Mouse (Mus musculus): ENCODE measurements around the gene Isoc2a. TPM values are rescaled to one million over a fixed set of nuclear protein-coding genes. Genes with fewer than 3 reads are reported as not detected.
"Not testable (repeated sequence)": the region's sequence is repeated elsewhere in the genome, so short reads cannot be mapped to it uniquely, and the experiment has no call there.

The Isoc2a gene
- total RNA-seq, 2 experiments from 2014 or later = 3.0 to 5.0 TPM

GRCm38 (mm10) chr7:4864130-4864845 is 12.7 kb upstream of the Isoc2a start:
- ATAC-seq (ENCODE audit: poor library complexity, severe bottlenecking) = no peak

- ATAC-seq (ENCODE audit: poor library complexity, severe bottlenecking) = no peak
Observed at GRCm38 (mm10) chr7:4865090-4865489, 11.9 kb upstream of the Isoc2a start.

- peak; percentile 98 for ATAC-seq (ENCODE audit: poor library complexity, severe bottlenecking)
Observed at GRCm38 (mm10) chr7:4865579-4866493, 11.1 kb upstream of the Isoc2a start.

GRCm38 (mm10) chr7:4866631-4867180 is 10.2 kb upstream of the Isoc2a start:
- ATAC-seq (ENCODE audit: poor library complexity, severe bottlenecking) = peak; percentile 4

- ATAC-seq (ENCODE audit: poor library complexity, severe bottlenecking) = no peak
Observed at GRCm38 (mm10) chr7:4870133-4870532, 6.8 kb upstream of the Isoc2a start, which contains the start of gene Isoc2b. TSS of gene Isoc2b (minus strand) at chr7:4870258.

- ATAC-seq (ENCODE audit: poor library complexity, severe bottlenecking) = no peak; the same call in 1 of the 2 replicates
Observed at GRCm38 (mm10) chr7:4877226-4877625, 273 bp downstream of the Isoc2a start.

- ATAC-seq (ENCODE audit: poor library complexity, severe bottlenecking) = no peak
Observed at GRCm38 (mm10) chr7:4878186-4878585, 1.2 kb downstream of the Isoc2a start.

GRCm38 (mm10) chr7:4879036-4879435 is 2.1 kb downstream of the Isoc2a start:
- not testable (repeated sequence) for ATAC-seq (ENCODE audit: poor library complexity, severe bottlenecking)

- ATAC-seq (ENCODE audit: poor library complexity, severe bottlenecking) = no peak
Observed at GRCm38 (mm10) chr7:4886680-4887079, 9.7 kb downstream of the Isoc2a start.

GRCm38 (mm10) chr7:4895186-4895585 is 18.2 kb downstream of the Isoc2a start:
- no peak for ATAC-seq (ENCODE audit: poor library complexity, severe bottlenecking)

GRCm38 (mm10) chr7:4898851-4899648 is 22.1 kb downstream of the Isoc2a start:
- no peak for ATAC-seq (ENCODE audit: poor library complexity, severe bottlenecking)

- ATAC-seq (ENCODE audit: poor library complexity, severe bottlenecking) = 0 out of 2 replicates have a peak, but pooled peaks have one; percentile 35
Observed at GRCm38 (mm10) chr7:4899649-4900522, 22.9 kb downstream of the Isoc2a start.

- ATAC-seq (ENCODE audit: poor library complexity, severe bottlenecking) = peak; percentile 27; the same call in 1 of the 2 replicates
Observed at GRCm38 (mm10) chr7:4900523-4900851, 23.5 kb downstream of the Isoc2a start.

GRCm38 (mm10) chr7:4901171-4901570 is 24.2 kb downstream of the Isoc2a start:
- ATAC-seq (ENCODE audit: poor library complexity, severe bottlenecking) = peak; percentile 76

GRCm38 (mm10) chr7:4902404-4902803 is 25.5 kb downstream of the Isoc2a start:
- no peak for ATAC-seq (ENCODE audit: poor library complexity, severe bottlenecking)

GRCm38 (mm10) chr7:4906466-4906950 is 29.6 kb downstream of the Isoc2a start, which contains the start of gene Gm36210:
TSS of gene Gm36210 (minus strand) at chr7:4906516.
- no peak for ATAC-seq (ENCODE audit: poor library complexity, severe bottlenecking)

- ATAC-seq (ENCODE audit: poor library complexity, severe bottlenecking) = no peak
Observed at GRCm38 (mm10) chr7:4911561-4911960, 34.6 kb downstream of the Isoc2a start.

GRCm38 (mm10) chr7:4912248-4912647 is 35.3 kb downstream of the Isoc2a start:
- ATAC-seq (ENCODE audit: poor library complexity, severe bottlenecking) = no peak

- peak; percentile 91 for ATAC-seq (ENCODE audit: poor library complexity, severe bottlenecking)
Observed at GRCm38 (mm10) chr7:4915007-4915665, 38.2 kb downstream of the Isoc2a start, which contains the start of gene Zfp628. TSS of gene Zfp628 (plus strand) at chr7:4915217.
